Mouse (Mus musculus): ENCODE measurements around the gene Sptbn4. TPM values are rescaled to one million over a fixed set of nuclear protein-coding genes. Genes with fewer than 3 reads are reported as not detected.

Gene Sptbn4
- polyA plus RNA-seq, 1 experiment from 2014 or later: 0.04 TPM

DNA sequence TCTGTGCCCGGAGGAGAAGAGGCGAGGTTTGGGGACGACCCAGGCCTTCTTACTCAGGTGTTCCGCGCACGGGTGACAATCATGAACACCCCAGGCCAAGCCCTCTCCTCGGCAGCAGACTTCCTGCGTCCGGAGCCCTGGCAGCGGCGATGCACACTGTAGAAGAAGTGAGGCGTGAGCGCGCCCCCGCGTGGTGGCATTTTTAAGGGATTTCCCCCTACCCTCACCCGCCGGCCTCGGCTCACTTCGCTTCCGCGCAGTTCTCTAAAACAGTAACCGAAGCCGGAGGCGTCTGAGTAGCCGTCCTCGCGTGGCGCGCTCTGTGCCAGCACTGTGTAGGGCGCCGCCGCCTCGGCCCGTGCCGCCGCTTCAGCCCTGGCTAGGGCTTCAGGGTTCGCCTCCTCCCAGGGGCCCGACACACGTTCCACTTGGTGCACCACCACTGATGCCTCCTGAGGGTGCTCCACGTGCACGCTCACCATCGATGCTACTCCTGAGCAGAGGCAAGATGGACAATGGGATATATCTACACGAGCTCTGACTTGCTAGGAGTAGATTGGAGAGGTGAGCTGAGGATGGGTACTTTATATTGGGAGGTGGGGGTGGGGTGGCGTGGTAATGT is 118.0 kb downstream of the Sptbn4 start:
- WGBS (ENCODE audit: missing documents): 4% methylated on average over 45 of the region's 45 CpGs
- Histone ChIP-seq H3K27ac (no peak overlapping the region), H3K4me3 (ENCODE audit: inconsistent target) (no peak overlapping the region), H3K36me3 (ENCODE audit: inconsistent target) (no peaks in the 10 kb centered on the region), H3K79me2 (ENCODE audit: inconsistent target) (no peaks in the 10 kb centered on the region)

DNA sequence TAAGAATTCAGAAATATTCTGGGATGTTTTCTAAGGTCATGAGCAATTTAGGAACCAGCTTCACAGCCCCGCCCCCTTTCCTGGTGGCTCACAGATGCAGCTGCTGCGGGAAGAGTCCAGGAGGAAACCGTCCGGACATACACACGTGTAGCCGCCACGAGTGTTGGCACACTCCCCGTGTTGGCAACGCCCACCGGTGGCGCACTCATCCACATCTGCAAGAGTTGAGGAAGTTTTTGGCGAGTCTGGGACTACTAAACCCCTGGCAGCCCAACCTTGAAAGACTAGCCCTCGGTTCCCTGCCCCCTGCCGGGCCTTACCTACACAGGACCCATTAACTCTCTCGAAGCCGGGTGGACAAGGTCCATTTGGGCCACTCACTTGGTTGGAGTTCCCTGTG is 118.8 kb downstream of the Sptbn4 start:
- Histone ChIP-seq H3K36me3 (ENCODE audit: inconsistent target) (no peaks in the 10 kb centered on the region), H3K79me2 (ENCODE audit: inconsistent target) (no peaks in the 10 kb centered on the region), H3K27ac (no peak overlapping the region), H3K4me3 (ENCODE audit: inconsistent target) (no peak overlapping the region)
- 30% methylated on average over 16 of the region's 16 CpGs for WGBS (ENCODE audit: missing documents)

DNA sequence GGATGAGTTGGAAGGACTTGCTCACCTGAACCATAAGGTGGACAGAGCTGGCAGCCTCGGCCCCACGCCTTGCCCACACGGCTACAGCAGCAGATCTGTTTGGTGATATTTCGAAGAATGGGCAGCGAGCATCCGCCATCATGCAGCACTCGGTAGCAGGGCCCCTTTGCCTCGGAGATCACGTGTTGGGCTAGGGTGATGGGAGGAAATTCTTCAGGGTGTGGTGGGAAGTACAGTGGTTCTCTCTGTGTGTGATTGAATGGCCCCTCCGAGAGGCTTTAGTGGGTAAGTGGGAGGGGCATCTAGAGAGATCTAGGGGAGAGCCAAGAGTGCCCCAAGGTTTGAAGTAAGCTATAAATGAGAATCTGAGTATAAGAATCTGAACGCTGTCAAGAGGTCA is 119.3 kb downstream of the Sptbn4 start:
- no peaks in the 10 kb centered on the region for H3K36me3 ChIP-seq (ENCODE audit: inconsistent target)
- no peak overlapping the region for H3K27ac ChIP-seq
- H3K4me3 ChIP-seq (ENCODE audit: inconsistent target): no peak overlapping the region
- H3K79me2 ChIP-seq (ENCODE audit: inconsistent target): no peaks in the 10 kb centered on the region
- 86% methylated on average over 10 of the region's 11 CpGs for WGBS (ENCODE audit: missing documents)

GRCm38 (mm10) chr7:27327500-27327899 is 120.0 kb downstream of the Sptbn4 start:
- Histone ChIP-seq H3K36me3 (ENCODE audit: inconsistent target) (no peaks in the 10 kb centered on the region), H3K79me2 (ENCODE audit: inconsistent target) (no peaks in the 10 kb centered on the region), H3K27ac (no peak overlapping the region), H3K4me3 (ENCODE audit: inconsistent target) (no peak overlapping the region)
- 96% methylated on average over 8 of the region's 8 CpGs for WGBS (ENCODE audit: missing documents)

- WGBS (ENCODE audit: missing documents): 64% methylated on average over 31 of the region's 34 CpGs
- Histone ChIP-seq H3K36me3 (ENCODE audit: inconsistent target) (no peaks in the 10 kb centered on the region), H3K27ac (no peak overlapping the region), H3K4me3 (ENCODE audit: inconsistent target) (no peak overlapping the region), H3K79me2 (ENCODE audit: inconsistent target) (no peaks in the 10 kb centered on the region)
These were observed 121.2 kb downstream of the Sptbn4 start for GRCm38 (mm10) chr7:27326101-27326880.

- 2% methylated on average over 24 of the region's 24 CpGs for WGBS (ENCODE audit: missing documents)
- no peak overlapping the region for H3K4me3 ChIP-seq (ENCODE audit: inconsistent target)
These were observed 121.8 kb downstream of the Sptbn4 start for GRCm38 (mm10) chr7:27325697-27326096.

GRCm38 (mm10) chr7:27324928-27325327 is 122.6 kb downstream of the Sptbn4 start:
- Histone ChIP-seq H3K27ac (no peak overlapping the region), H3K4me3 (ENCODE audit: inconsistent target) (no peak overlapping the region), H3K79me2 (ENCODE audit: inconsistent target) (no peaks in the 10 kb centered on the region), H3K36me3 (ENCODE audit: inconsistent target) (no peaks in the 10 kb centered on the region)
- 83% methylated on average over 18 of the region's 20 CpGs for WGBS (ENCODE audit: missing documents)

More at GRCm38 (mm10) chr7:27325697-27326096, 121.8 kb downstream of the Sptbn4 start:
- no peaks in the 10 kb centered on the region for H3K79me2 ChIP-seq (ENCODE audit: inconsistent target)
- no peak overlapping the region for H3K27ac ChIP-seq
- no peaks in the 10 kb centered on the region for H3K36me3 ChIP-seq (ENCODE audit: inconsistent target)

DNA sequence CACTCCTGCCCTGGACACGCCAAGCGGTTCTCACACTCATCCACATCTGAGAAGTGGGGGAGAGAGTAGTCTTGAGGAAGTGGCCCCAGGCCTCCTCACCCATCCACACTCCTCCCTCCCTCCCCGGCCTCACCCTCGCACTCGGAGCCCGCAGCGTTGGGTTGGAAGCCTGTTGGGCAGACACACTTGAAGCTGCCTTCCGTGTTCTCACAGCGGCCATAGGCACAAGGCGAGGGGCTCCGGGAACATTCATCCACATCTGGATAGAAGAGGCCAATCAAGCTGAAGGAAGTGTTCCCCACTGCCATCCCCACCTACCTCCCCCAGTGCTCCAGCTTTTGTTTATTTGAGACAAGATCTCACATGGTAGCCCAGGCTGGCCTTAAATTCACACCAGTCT is 123.3 kb downstream of the Sptbn4 start:
- WGBS (ENCODE audit: missing documents): 97% methylated on average over 10 of the region's 11 CpGs
- H3K79me2 ChIP-seq (ENCODE audit: inconsistent target): no peaks in the 10 kb centered on the region
- H3K27ac ChIP-seq: no peak overlapping the region
- no peak overlapping the region for H3K4me3 ChIP-seq (ENCODE audit: inconsistent target)
- no peaks in the 10 kb centered on the region for H3K36me3 ChIP-seq (ENCODE audit: inconsistent target)

- no peak overlapping the region for H3K4me3 ChIP-seq (ENCODE audit: inconsistent target)
- no peaks in the 10 kb centered on the region for H3K36me3 ChIP-seq (ENCODE audit: inconsistent target)
- no peaks in the 10 kb centered on the region for H3K79me2 ChIP-seq (ENCODE audit: inconsistent target)
- no peak overlapping the region for H3K27ac ChIP-seq
- WGBS (ENCODE audit: missing documents): 97% methylated on average over 5 of the region's 5 CpGs
These were observed 124.5 kb downstream of the Sptbn4 start for GRCm38 (mm10) chr7:27323001-27323400.

- H3K79me2 ChIP-seq (ENCODE audit: inconsistent target): no peaks in the 10 kb centered on the region
- no peak overlapping the region for H3K4me3 ChIP-seq (ENCODE audit: inconsistent target)
- H3K27ac ChIP-seq: no peak overlapping the region
- no peaks in the 10 kb centered on the region for H3K36me3 ChIP-seq (ENCODE audit: inconsistent target)
- WGBS (ENCODE audit: missing documents): 45% methylated on average over 12 of the region's 13 CpGs
These were observed 125.2 kb downstream of the Sptbn4 start for GRCm38 (mm10) chr7:27322291-27322690.

- H3K36me3 ChIP-seq (ENCODE audit: inconsistent target): no peaks in the 10 kb centered on the region
- WGBS (ENCODE audit: missing documents): 97% methylated on average over 22 of the region's 22 CpGs
- H3K4me3 ChIP-seq (ENCODE audit: inconsistent target): no peak overlapping the region
- no peak overlapping the region for H3K27ac ChIP-seq
- H3K79me2 ChIP-seq (ENCODE audit: inconsistent target): no peaks in the 10 kb centered on the region
These were observed 128.1 kb downstream of the Sptbn4 start for GRCm38 (mm10) chr7:27319411-27319810.

DNA sequence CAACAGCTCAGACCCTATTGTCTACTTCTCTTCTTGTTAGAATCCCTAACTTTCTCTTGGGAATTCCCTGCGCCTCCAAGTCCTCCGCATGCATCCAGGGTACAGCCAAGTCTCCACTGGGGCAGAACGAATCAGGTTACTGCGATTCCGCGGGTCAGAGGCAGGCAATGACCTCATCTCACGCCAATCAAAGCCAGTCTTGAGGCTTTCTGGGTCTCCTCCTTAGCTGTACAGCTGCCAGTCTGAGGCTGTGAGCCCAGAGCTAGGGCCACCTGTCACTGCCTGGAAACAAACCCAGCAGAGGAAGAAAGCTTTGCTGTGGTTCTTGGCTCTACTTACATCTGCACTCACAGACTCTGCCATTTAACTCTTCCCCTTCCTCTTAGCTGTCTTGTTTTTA is 131.5 kb downstream of the Sptbn4 start:
- Histone ChIP-seq H3K27ac (no peak overlapping the region), H3K4me3 (ENCODE audit: inconsistent target) (no peak overlapping the region), H3K79me2 (ENCODE audit: inconsistent target) (no peaks in the 10 kb centered on the region), H3K36me3 (ENCODE audit: inconsistent target) (no peaks in the 10 kb centered on the region)
- WGBS (ENCODE audit: missing documents): 65% methylated on average over 7 of the region's 7 CpGs

DNA sequence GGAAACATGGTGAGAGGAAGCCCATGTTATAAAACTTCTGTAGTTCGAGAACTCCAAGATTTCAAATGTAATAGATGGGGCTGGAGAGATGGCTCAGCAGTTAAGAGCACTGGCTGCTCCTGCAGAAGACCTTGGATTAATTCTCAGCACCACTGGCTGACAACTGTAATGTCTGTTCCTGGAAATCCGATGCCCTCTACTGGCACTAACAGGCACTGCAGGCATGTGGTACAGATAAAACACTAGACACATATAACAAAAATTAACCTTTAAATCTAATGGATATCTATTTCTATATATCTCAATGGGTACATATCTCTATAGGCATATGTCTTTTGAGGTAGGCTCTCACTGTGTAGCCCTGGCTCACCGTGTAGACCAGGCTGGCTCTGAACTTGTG is 133.1 kb downstream of the Sptbn4 start:
- Histone ChIP-seq H3K36me3 (ENCODE audit: inconsistent target) (no peaks in the 10 kb centered on the region), H3K79me2 (ENCODE audit: inconsistent target) (no peaks in the 10 kb centered on the region), H3K4me3 (ENCODE audit: inconsistent target) (no peak overlapping the region), H3K27ac (no peak overlapping the region)
- WGBS (ENCODE audit: missing documents): 94% methylated on average over 3 of the region's 3 CpGs

GRCm38 (mm10) chr7:27311651-27312284 is 135.7 kb downstream of the Sptbn4 start:
- Histone ChIP-seq H3K4me3 (ENCODE audit: inconsistent target) (no peak overlapping the region), H3K79me2 (ENCODE audit: inconsistent target) (no peaks in the 10 kb centered on the region), H3K27ac (no peak overlapping the region), H3K36me3 (ENCODE audit: inconsistent target) (no peaks in the 10 kb centered on the region)
- WGBS (ENCODE audit: missing documents): 88% methylated on average over 10 of the region's 12 CpGs

DNA sequence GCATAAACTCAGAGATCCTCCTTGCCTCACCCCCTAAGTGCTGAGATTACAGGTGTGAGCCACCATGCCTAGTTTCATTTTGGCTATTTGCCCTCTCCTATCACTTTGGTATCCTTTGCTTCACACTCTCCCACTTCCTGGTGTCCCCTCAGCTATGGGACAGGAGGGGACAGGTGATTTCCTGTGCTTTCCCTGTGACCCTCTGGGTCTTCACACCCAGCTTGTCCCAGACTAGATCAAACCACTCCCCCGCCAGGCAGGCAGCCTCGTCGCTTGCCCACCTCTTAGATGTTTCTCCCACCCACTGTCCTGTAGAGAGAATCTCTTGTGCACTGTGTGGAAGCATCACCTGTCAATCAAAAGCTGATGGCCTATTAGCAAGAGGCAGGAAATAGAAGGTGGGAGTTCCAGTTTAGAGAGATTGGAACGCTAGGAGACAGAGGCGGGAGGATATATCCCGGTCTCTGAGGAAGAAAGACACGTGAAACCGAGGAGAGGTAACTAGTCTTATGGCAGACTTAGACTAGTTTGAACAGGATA is 136.4 kb downstream of the Sptbn4 start:
- WGBS (ENCODE audit: missing documents): 63% methylated on average over 8 of the region's 8 CpGs
- Histone ChIP-seq H3K79me2 (ENCODE audit: inconsistent target) (no peaks in the 10 kb centered on the region), H3K36me3 (ENCODE audit: inconsistent target) (no peaks in the 10 kb centered on the region), H3K27ac (no peak overlapping the region), H3K4me3 (ENCODE audit: inconsistent target) (no peak overlapping the region)

All from macrophage (primary cell).